In genomic region chr2:166906523-166907182, GRCm38 (mm10) we compare ENCODE assay signal across 8 mouse cellular contexts. TPM values are rescaled to one million over a fixed set of nuclear protein-coding genes. Genes with fewer than 3 reads are reported as not detected.
DNase-seq lines count a peak whose midpoint lies in the region; ATAC-seq and TF ChIP-seq lines count a peak whose summit lies in the region.

No protein-coding gene starts in this region.

- H3K4me2 ChIP-seq in heart, embryonic 11.5 days = peak overlapping the region; percentile 91
- peak overlapping the region; percentile 97 for H3K4me2 ChIP-seq in limb, embryonic 13.5 days (replicated peaks)
- H3K4me2 ChIP-seq in midbrain, embryonic 14.5 days (ENCODE audit: low read length) = peak overlapping the region; percentile 87

- no peaks in the 10 kb centered on the region; the same call in 1 of the 2 replicates for H3K36me3 ChIP-seq in testis, adult 2 months (ENCODE audit: control insufficient read depth, insufficient read depth, low read length)
- no peaks in the 10 kb centered on the region for H3K36me3 ChIP-seq in heart, embryonic 11.5 days (ENCODE audit: control insufficient read depth, insufficient read depth, low read length)
- peaks cover 12% of the 10 kb centered on the region for H3K36me3 ChIP-seq in limb, embryonic 13.5 days
- no peaks in the 10 kb centered on the region for H3K36me3 ChIP-seq in midbrain, embryonic 14.5 days (ENCODE audit: control insufficient read depth, insufficient read depth, low read length)

- H3K4me3 ChIP-seq in testis, adult 2 months (ENCODE audit: control insufficient read depth, low read depth, low read length) = peak overlapping the region; percentile 93
- H3K4me3 ChIP-seq in heart, embryonic 11.5 days (ENCODE audit: low read depth, low read length) = peak overlapping the region; percentile 70
- peak overlapping the region; percentile 86 for H3K4me3 ChIP-seq in limb, embryonic 13.5 days
- peak overlapping the region; percentile 91 for H3K4me3 ChIP-seq in midbrain, embryonic 14.5 days (replicated peaks; ENCODE audit: low read depth, low read length)

- TF ChIP-seq CTCF in testis, adult 2 months (IDR thresholded peaks at IDR 0.05; ENCODE audit: control insufficient read depth, insufficient read depth, insufficient replicate concordance, low read depth, low read length) = no peak
- TF ChIP-seq CTCF in brain, embryonic 14.5 days (IDR thresholded peaks at IDR 0.05; ENCODE audit: borderline replicate concordance, extremely low read depth, insufficient read depth, insufficient read length) = no peak

- no peak for TF ChIP-seq POLR2A in testis, adult 2 months (IDR thresholded peaks at IDR 0.05; ENCODE audit: control insufficient read depth, low read depth, low read length)
- TF ChIP-seq POLR2A in brain, embryonic 14.5 days (IDR thresholded peaks at IDR 0.05; ENCODE audit: borderline replicate concordance, extremely low read depth, insufficient read depth, insufficient read length, poor library complexity, severe bottlenecking) = no peak

- WGBS in heart, embryonic 11.5 days (ENCODE audit: insufficient replicate concordance) = under 1% methylated on average over 28 of the region's 28 CpGs
- WGBS in limb, embryonic 13.5 days = under 1% methylated on average over 28 of the region's 28 CpGs
- WGBS in midbrain, embryonic 14.5 days = 1% methylated on average over 28 of the region's 28 CpGs

- no peak for DNase-seq in testis, postnatal 14 days (ENCODE audit: low spot score)
- peak; percentile 18 for DNase-seq in brain, embryonic 14.5 days (ENCODE audit: low read depth)
- DNase-seq in midbrain, embryonic 14.5 days = no peak
- DNase-seq in right cerebral cortex, postnatal 36 days (ENCODE audit: low spot score in 2 of 2) = no peak
- no peak for DNase-seq in frontal cortex, postnatal 25 days (ENCODE audit: low spot score in 2 of 2)

- peak overlapping the region; percentile 98 for H3K9ac ChIP-seq in heart, embryonic 11.5 days (ENCODE audit: low read depth, low read length)
- H3K9ac ChIP-seq in limb, embryonic 13.5 days = peak overlapping the region; percentile 90
- peak overlapping the region; percentile 75 for H3K9ac ChIP-seq in midbrain, embryonic 14.5 days (replicated peaks; ENCODE audit: low read length)

- peak; percentile 19; the same call in 1 of the 2 replicates for ATAC-seq in heart, embryonic 11.5 days (replicated peaks; ENCODE audit: insufficient number of reproducible peaks, low FRiP score, low TSS enrichment)
- peak; percentile 34 for ATAC-seq in limb, embryonic 13.5 days (ENCODE audit: low FRiP score, low read depth)
- ATAC-seq in midbrain, embryonic 14.5 days (ENCODE audit: low FRiP score, low TSS enrichment) = no peak

- H3K27ac ChIP-seq in testis, adult 2 months (ENCODE audit: control insufficient read depth, insufficient read depth, low read depth, low read length) = peak overlapping the region; percentile 95
- peak overlapping the region; percentile 99 for H3K27ac ChIP-seq in heart, embryonic 11.5 days (ENCODE audit: low read depth, low read length)
- peak overlapping the region; percentile 98; the same call in 1 of the 2 replicates for H3K27ac ChIP-seq in limb, embryonic 13.5 days
- H3K27ac ChIP-seq in midbrain, embryonic 14.5 days (replicated peaks; ENCODE audit: low read depth, low read length) = peak overlapping the region; percentile 97

- H3K27me3 ChIP-seq in testis, adult 2 months (ENCODE audit: control insufficient read depth, insufficient read depth, low read length) = no peaks in the 10 kb centered on the region
- no peaks in the 10 kb centered on the region for H3K27me3 ChIP-seq in heart, embryonic 11.5 days (ENCODE audit: control insufficient read depth, insufficient read depth, low read length)
- no peaks in the 10 kb centered on the region for H3K27me3 ChIP-seq in limb, embryonic 13.5 days
- H3K27me3 ChIP-seq in midbrain, embryonic 14.5 days (ENCODE audit: control insufficient read depth, insufficient read depth, low read length) = no peaks in the 10 kb centered on the region

- H3K4me1 ChIP-seq in testis, adult 2 months (ENCODE audit: control insufficient read depth, insufficient read depth, low read length) = peaks cover 3% of the 10 kb centered on the region; the same call in 1 of the 2 replicates
- peaks cover 9% of the 10 kb centered on the region for H3K4me1 ChIP-seq in heart, embryonic 11.5 days (ENCODE audit: control insufficient read depth, insufficient read depth, low read length)
- H3K4me1 ChIP-seq in limb, embryonic 13.5 days = peaks cover 13% of the 10 kb centered on the region
- peaks cover 11% of the 10 kb centered on the region for H3K4me1 ChIP-seq in midbrain, embryonic 14.5 days (ENCODE audit: control insufficient read depth, insufficient read depth, low read length)

- no peaks in the 10 kb centered on the region; the same call in 1 of the 2 replicates for H3K9me3 ChIP-seq in heart, embryonic 11.5 days (replicated peaks; ENCODE audit: control insufficient read depth, low read length)
- no peaks in the 10 kb centered on the region for H3K9me3 ChIP-seq in limb, embryonic 13.5 days
- no peaks in the 10 kb centered on the region for H3K9me3 ChIP-seq in midbrain, embryonic 14.5 days (ENCODE audit: control insufficient read depth, low read length)

RNA-seq across cellular contexts. Expression of gene Cse1l, which starts 0.8 kb away (rescaled TPM):
- 21.9 and 27.6 TPM in 2 replicates for polyA plus RNA-seq in testis, adult 2 months (2012; rRNA removed)
- 77.9 and 78.5 TPM in 2 replicates for polyA plus RNA-seq in brain, embryonic 14.5 days (2012; rRNA removed)
- 124 and 146 TPM in 2 replicates for polyA plus RNA-seq in heart, embryonic 11.5 days (2014; fragmentation: Nextera tagmentation; extraction: Ambion mirVana)
- polyA plus RNA-seq in limb, embryonic 13.5 days (2015; fragmentation: Nextera tagmentation; extraction: Ambion mirVana) = 115 and 127 TPM in 2 replicates
- polyA plus RNA-seq in midbrain, embryonic 14.5 days (2014; fragmentation: Nextera tagmentation; extraction: Ambion mirVana) = 100 and 128 TPM in 2 replicates
